Mouse (Mus musculus) layer of hippocampus, postnatal 25 days (tissue): ENCODE results near the gene Hnf4a. TPM values are rescaled to one million over a fixed set of nuclear protein-coding genes. Genes with fewer than 3 reads are reported as not detected.
"Not testable (repeated sequence)": the region's sequence is repeated elsewhere in the genome, so short reads cannot be mapped to it uniquely, and the experiment has no call there.

Source experiments
- DNase-seq, 2 experiments: peaks; one replicate each; pipeline ENCODE4 v3.0.0; 2022; ENCODE audit warnings: mixed read lengths in 2 of 2, low spot score in 1 of 2; ENCODE audit errors: extremely low spot score in 1 of 2
- total RNA-seq, 2 experiments: library from RNA; stranded (reverse); gene quantifications; 2 replicates each; pipeline ENCODE4 v1.2.3; 2021

The Hnf4a gene
- not detected for total RNA-seq

GRCm38 (mm10) chr2:163506300-163507004 lies at the start of gene Hnf4a:
TSS of gene Hnf4a (plus strand) at chr2:163506808.
- no peak for DNase-seq

DNA sequence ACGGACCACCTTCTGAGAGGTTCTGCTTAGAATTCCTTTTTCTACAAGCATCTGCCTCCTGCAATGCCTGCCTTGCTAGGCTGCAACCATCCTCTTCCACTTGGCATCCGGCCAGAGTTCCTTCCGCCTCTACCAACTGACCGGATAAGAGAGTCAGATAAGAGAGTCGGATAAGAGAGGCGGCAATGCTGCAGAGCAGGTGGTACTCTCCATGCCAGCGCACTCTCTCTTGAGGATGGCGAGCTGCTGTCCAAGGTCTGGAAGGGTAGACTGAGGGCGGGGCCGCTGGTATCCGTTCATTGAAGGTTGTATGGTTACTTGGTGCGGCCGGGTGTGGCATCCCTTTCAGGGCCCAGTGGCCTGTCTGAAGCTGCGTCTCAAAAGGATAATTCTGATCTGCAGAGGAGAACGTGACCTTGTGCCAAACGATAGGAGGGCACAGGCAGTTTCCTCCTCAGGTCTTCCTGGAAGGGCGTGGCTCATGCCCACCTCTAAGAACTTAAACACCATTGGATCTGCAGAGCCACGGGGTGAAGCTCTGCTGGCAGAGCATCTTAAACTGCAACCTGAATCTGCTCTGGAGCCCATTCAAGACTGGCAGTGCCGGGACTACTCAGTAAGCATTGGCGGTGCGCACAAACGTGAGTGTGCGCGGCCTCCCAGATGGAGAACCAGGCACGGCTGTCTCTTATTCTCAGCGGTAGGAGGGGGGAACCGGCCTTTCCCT lies 47.9 kb upstream of the Hnf4a start:
- DNase-seq = no peak

- no peak for DNase-seq
These were observed 47.2 kb upstream of the Hnf4a start for GRCm38 (mm10) chr2:163459380-163459779.

DNA sequence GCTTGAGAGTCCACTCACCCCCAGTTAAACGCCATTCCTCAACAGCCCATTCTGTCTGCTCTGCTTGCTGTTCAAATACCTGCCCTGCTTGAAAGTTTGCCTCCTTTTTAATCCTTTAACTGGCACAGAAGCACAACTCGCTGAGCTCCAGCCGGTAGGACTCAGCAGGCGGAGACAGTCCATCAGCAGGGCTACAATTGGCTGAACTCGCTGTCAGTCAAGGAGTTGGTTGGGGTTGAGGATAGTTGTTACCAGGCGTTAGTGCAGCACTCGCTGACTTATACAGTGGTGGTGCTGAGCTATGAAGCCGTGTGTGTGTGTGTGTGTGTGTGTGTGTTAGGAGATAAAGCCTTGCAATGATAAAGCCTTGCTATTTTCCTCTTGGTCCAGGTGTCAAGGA lies 46.0 kb upstream of the Hnf4a start:
- DNase-seq = no peak

DNA sequence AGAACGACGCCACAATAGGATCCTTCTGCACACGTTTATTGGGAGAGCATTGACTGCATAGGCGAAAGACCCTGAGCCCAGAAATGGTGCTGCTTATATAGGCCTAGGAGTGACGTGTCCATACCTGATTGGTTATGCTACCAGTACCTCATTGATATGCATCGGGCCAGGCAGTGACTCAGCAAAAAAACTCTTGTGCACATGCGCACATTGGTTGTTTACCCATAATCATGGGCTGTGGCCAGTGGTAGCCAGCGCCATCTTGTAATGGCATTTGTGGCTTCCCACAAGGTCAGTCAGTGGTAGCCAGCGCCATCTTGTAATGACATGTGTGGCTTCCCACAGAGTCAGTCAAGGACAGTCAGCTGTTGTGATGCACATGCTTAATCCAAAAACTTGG lies 45.3 kb upstream of the Hnf4a start:
- DNase-seq = not testable (repeated sequence)

DNA sequence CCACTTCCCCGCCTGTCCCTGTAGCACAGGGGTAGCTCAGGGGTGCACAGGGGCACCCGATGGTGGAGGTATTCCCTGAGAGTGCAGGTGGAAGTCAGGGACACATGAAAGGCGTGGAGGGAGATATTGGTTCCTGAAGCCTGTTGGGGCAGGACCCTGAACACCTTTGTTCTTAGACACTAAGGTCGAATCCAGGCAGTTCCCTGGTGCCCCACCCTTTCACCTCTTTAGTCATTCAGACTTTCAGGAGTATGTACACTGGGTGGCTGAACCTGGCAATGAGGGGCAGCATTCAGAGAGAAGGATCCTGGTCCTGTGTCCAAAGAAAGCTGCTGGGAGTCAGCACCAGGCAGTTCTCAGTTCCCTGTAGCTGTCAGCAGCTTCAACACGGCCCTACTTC lies 44.2 kb upstream of the Hnf4a start:
- no peak for DNase-seq

- no peak for DNase-seq
These were observed 43.8 kb upstream of the Hnf4a start for GRCm38 (mm10) chr2:163462801-163463200.

GRCm38 (mm10) chr2:163463251-163463769 lies 43.3 kb upstream of the Hnf4a start:
- no peak for DNase-seq

DNA sequence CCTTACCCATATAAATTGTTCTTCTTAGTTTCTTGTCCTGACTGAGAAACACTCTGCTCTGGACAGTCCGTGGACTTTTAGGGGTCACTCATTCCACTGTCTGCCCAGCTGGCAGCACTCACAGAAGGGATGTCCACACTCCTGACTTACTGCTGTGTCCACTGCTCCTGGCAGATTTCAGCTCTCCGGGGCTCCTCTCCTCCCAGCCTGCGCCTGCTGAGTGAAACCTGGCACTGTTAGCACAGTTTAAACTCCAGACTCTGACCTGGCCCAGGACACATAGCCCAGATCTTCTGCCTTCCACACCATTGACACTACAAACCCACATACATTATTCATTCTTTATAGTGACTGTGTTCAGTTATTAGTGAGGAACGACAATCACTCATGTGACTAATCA lies 42.6 kb upstream of the Hnf4a start:
- no peak for DNase-seq

- no peak for DNase-seq
These were observed 42.0 kb upstream of the Hnf4a start for GRCm38 (mm10) chr2:163464562-163464961.

GRCm38 (mm10) chr2:163466771-163467170 lies 39.8 kb upstream of the Hnf4a start:
- DNase-seq = no peak

GRCm38 (mm10) chr2:163467585-163467984 lies 39.0 kb upstream of the Hnf4a start:
- no peak for DNase-seq

- DNase-seq = no peak
These were observed 37.7 kb upstream of the Hnf4a start for GRCm38 (mm10) chr2:163468866-163469265.

DNA sequence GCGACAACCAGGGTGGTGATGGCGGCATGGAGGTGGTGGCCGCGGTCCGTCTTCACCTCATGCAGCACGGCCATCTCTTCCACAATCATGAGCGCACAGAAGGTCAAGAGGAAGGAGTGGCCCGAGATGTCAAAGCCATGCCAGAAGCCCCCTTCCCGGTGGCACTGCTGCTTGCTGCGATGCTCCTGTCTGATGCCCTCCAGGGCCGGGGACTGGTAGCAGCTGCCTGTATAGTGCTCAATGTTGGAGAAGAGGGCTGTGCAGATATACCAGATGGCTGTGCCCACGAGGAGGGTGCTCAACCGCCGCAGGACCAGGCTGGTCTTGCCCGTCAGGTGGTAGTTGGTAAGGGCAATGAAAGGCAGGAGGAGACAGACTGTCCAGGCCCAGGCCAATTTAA lies 36.9 kb upstream of the Hnf4a start:
- DNase-seq = no peak

- DNase-seq = no peak
These were observed 35.5 kb upstream of the Hnf4a start for GRCm38 (mm10) chr2:163471136-163471535.

- no peak for DNase-seq
These were observed 34.7 kb upstream of the Hnf4a start for GRCm38 (mm10) chr2:163471710-163472465.

DNA sequence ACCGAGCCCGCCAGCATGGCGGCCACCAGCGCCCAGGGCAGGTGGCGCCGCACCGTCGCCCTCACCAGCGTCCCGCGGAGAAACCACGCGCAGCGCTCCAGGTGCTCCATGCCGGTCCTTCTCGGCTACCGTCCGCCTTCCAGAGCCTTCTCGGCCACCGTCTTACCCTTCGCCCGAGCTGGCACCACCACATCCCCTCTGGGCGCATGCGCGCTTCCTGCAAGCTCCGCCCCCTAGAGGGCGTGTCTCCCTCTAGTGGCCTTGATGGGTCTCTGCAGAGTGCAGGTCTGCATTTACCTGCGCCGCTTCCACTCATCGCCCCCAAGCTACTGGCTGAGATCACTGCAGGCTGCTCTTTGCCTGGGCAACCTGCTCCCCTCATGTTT lies 34.1 kb upstream of the Hnf4a start, which contains the start of gene Fitm2:
Gene Fitm2, minus strand, starts transcription at position 164 of the 386 bp plus-strand sequence.
- DNase-seq = peak; percentile 97 to 99

DNA sequence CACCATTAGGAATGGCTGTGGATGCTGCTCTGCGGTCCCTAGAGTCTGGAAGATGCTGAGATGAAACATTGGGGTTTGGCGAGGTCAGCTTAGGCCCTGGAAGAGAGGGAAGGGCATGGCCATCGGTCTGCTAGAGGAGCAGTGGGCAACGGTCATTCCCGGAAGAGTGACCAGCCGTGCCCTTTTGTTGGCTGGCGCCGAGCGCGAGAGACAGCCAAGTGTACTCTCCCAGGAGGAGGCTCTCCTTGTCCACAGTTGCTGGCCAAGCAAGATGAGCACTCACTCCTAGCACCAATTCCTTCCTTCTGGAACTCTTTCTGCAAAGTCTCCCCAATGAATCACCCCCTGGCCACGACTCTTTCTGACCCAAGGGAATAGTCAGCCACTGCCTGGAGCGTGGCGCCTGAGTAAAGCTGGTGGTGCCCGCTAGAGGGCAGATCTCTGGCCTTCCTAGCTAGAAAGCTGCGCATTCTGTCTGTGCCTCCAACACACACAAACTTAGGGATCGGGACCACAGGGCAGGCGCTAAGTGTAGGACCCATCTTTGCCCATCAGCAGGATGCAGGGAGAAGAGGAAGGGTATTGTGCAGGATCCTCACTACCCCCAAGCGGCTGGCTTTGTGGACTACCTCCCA lies 26.3 kb upstream of the Hnf4a start:
- no peak for DNase-seq

GRCm38 (mm10) chr2:163481539-163482029 lies 25.0 kb upstream of the Hnf4a start:
- no peak for DNase-seq

- no peak for DNase-seq
These were observed 19.2 kb upstream of the Hnf4a start for GRCm38 (mm10) chr2:163487360-163487759.
